Mouse (Mus musculus): ENCODE results near the gene Syngap1. TPM values are rescaled to one million over a fixed set of nuclear protein-coding genes. Genes with fewer than 3 reads are reported as not detected.
A peak's percentile ranks its signal among the peaks of the same experiment; 100 is the strongest.
"Not testable (repeated sequence)": the region's sequence is repeated elsewhere in the genome, so short reads cannot be mapped to it uniquely, and the experiment has no call there.

Gene Syngap1
- polyA plus RNA-seq, 1 experiment from 2014 or later = 4.2 TPM

DNA sequence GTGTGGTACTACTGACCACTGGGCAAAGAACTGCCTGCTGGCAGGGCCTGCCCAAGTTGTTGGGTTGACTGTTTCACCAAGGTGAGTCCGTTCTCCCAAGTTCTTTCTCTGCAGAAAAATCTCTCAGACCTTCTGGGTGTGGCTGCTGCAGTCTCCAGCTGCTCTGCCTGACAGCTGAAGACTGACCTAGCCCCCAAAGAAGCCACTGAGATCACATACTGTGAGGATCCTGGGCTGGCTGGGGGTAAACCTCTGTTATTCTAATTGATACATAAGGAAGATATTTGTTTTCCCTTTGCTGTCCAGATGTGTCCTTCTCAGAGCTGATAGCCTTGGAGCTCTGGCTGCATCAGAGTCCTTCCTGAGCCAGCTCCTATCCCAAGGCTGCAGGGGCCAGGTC is 25.8 kb upstream of the Syngap1 start:
- no peaks in the 10 kb centered on the region for H3K9me3 ChIP-seq (replicated peaks; ENCODE audit: control insufficient read depth, low read length)
- H3K27me3 ChIP-seq (replicated peaks; ENCODE audit: control insufficient read depth, insufficient read depth, low read length) = no peaks in the 10 kb centered on the region
- no peak overlapping the region for H3K4me3 ChIP-seq (ENCODE audit: low read depth, low read length)
- H3K4me1 ChIP-seq (ENCODE audit: control insufficient read depth, insufficient read depth, low read length) = no peaks in the 10 kb centered on the region
- H3K27ac ChIP-seq (ENCODE audit: low read depth, low read length) = no peak overlapping the region
- H3K36me3 ChIP-seq (ENCODE audit: control insufficient read depth, insufficient read depth, low read length) = no peaks in the 10 kb centered on the region
- no peak overlapping the region for H3K9ac ChIP-seq (ENCODE audit: low read length)
- ATAC-seq (no peak), DNase-seq (ENCODE audit: low spot score) (no peak)
- H3K4me2 ChIP-seq (ENCODE audit: low read length) = no peak overlapping the region
- 38% methylated on average over 1 of the region's 1 CpGs for WGBS

DNA sequence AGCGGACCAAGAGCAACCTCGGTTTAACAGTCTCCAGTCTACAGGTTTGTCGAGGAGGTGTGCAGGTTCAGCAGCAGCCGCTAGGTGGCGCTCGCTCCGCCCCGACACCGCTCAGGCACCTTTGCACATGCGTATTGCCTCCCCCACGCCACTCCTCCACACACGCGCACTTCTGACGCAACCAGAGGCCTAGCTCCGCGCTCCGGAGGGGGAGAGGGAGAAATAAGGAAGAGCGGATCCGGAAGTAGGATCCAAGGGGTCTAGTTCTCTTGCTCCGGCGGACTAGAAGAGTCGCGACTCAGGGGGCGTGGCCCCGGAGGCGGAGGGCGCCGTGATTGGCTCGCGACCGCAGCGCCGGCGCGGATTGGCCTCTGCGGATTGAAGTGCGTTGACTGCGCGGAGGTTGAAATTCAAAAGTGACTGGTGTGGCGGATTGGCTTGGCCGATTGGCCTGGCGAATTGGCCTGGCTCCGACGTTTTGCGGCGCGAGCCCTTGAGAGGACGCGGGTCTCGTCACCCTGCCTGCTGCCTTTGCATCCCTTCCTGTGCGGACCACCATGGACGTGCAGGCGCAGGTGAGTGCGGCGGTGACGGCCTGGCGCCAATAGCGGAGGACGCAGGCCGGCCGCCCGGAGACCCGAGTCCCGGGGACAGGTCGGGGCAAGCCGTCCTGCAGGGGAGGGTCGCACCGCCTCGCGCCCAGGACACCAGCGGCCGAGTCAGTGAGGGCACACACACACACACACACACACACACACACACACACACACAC is 24.2 kb upstream of the Syngap1 start, which contains the start of gene Kifc5b:
TSS of gene Kifc5b (plus strand) at position 381 of the 772 bp plus-strand sequence.
- Histone ChIP-seq H3K27ac (ENCODE audit: low read depth, low read length) (no peak within 1 kb of the TSS), H3K27me3 (replicated peaks; ENCODE audit: control insufficient read depth, insufficient read depth, low read length) (no peaks in the 10 kb centered on the region)

DNA sequence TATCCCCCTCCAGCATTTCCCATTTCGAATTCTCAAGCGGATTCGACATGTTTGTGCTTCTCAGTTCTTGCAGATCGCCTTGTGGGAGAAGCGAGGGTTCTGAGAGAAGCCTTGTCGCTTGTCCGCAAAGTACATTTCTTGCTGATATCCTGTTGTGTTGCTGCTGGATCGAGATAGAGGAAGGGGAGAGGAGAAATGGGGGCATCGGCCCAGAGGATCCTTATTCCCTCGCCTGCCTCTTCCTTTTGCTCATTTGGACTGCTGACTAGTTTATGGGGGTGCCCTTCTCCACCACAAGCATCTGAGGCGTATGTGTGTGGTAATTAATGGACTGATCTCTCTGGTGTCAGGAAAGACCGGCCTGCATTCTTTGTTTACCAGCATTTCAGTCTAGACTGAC is 23.5 kb upstream of the Syngap1 start:
- H3K27ac ChIP-seq (ENCODE audit: low read depth, low read length); ATAC-seq; DNase-seq (ENCODE audit: low spot score); H3K36me3 ChIP-seq (ENCODE audit: control insufficient read depth, insufficient read depth, low read length); H3K9me3 ChIP-seq (replicated peaks; ENCODE audit: control insufficient read depth, low read length); H3K4me1 ChIP-seq (ENCODE audit: control insufficient read depth, insufficient read depth, low read length); H3K27me3 ChIP-seq (replicated peaks; ENCODE audit: control insufficient read depth, insufficient read depth, low read length): not testable (repeated sequence)
- 0% methylated on average over 12 of the region's 12 CpGs for WGBS
- Histone ChIP-seq H3K4me2 (ENCODE audit: low read length) (peak overlapping the region; percentile 63), H3K4me3 (ENCODE audit: low read depth, low read length) (peak overlapping the region; percentile 60), H3K9ac (ENCODE audit: low read length) (peak overlapping the region; percentile 64)

More for the DNA sequence above, 24.2 kb upstream of the Syngap1 start, which contains the start of gene Kifc5b:
- DNase-seq (ENCODE audit: low spot score) (peak; percentile 100), ATAC-seq (peak; percentile 100)
- H3K4me2 ChIP-seq (ENCODE audit: low read length) = peak within 1 kb of the TSS; percentile 63
- H3K36me3 ChIP-seq (ENCODE audit: control insufficient read depth, insufficient read depth, low read length) = peaks cover 5% of the 10 kb centered on the region; the same call in 1 of the 2 replicates
- no peaks in the 10 kb centered on the region for H3K4me1 ChIP-seq (ENCODE audit: control insufficient read depth, insufficient read depth, low read length)
- H3K9me3 ChIP-seq (replicated peaks; ENCODE audit: control insufficient read depth, low read length) = no peaks in the 10 kb centered on the region
- peak within 1 kb of the TSS; percentile 60 for H3K4me3 ChIP-seq (ENCODE audit: low read depth, low read length)
- WGBS = under 1% methylated on average over 70 of the region's 72 CpGs
- peak within 1 kb of the TSS; percentile 64 for H3K9ac ChIP-seq (ENCODE audit: low read length)

DNA sequence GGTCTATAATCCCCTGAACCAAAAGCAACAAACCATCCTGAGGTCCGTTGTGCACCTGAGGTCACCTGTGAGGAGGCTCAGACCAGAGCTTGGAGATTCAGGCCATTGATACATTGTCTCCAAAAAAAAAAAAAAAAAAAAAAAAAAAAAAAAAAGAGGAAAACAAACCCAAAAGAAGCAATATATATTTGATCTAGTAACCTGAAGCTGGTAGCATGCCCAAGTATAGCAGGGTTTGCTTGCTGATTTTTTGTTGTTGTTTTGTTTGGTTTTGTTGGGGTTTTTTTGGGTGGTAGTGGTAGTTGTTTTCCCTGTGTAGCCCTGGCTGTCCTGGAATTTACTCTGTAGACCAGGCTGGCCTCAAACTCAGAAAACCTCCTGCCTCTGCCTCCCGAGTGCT is 22.7 kb upstream of the Syngap1 start:
- no peaks in the 10 kb centered on the region for H3K4me1 ChIP-seq (ENCODE audit: control insufficient read depth, insufficient read depth, low read length)

DNA sequence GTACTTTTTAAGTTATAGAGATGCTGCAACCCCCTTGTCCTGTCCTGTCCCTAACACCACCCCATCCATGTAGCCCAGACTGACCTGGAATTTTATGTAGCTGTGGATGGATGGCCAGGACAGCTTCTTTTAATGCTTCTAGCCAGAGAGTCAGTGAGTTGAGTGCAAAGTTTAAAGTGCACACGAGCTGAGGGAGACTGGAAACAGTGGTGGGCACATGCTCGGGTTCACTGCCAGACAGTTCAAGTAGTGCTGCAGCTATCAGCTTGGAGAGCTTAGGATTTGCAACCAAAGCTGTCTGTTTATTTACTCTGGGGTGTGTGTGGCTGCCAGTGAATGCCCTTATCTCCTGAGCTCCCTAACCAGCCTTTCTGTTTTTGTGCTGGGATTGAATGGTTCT is 21.5 kb upstream of the Syngap1 start:
- H3K27me3 ChIP-seq (replicated peaks; ENCODE audit: control insufficient read depth, insufficient read depth, low read length); H3K9me3 ChIP-seq (replicated peaks; ENCODE audit: control insufficient read depth, low read length); H3K4me2 ChIP-seq (ENCODE audit: low read length); H3K36me3 ChIP-seq (ENCODE audit: control insufficient read depth, insufficient read depth, low read length); H3K9ac ChIP-seq (ENCODE audit: low read length); ATAC-seq; DNase-seq (ENCODE audit: low spot score); H3K4me1 ChIP-seq (ENCODE audit: control insufficient read depth, insufficient read depth, low read length); H3K27ac ChIP-seq (ENCODE audit: low read depth, low read length); H3K4me3 ChIP-seq (ENCODE audit: low read depth, low read length): not testable (repeated sequence)
- 84% methylated on average over 2 of the region's 2 CpGs for WGBS

More for the DNA sequence above, 22.7 kb upstream of the Syngap1 start:
- peak overlapping the region; percentile 60; the same call in 1 of the 2 replicates for H3K4me3 ChIP-seq (ENCODE audit: low read depth, low read length)
- WGBS = 76% methylated on average over 2 of the region's 2 CpGs
- peak overlapping the region; percentile 63 for H3K4me2 ChIP-seq (ENCODE audit: low read length)
- peak overlapping the region; percentile 32; the same call in 1 of the 2 replicates for H3K9ac ChIP-seq (ENCODE audit: low read length)
- H3K36me3 ChIP-seq (ENCODE audit: control insufficient read depth, insufficient read depth, low read length) = peaks cover 5% of the 10 kb centered on the region; the same call in 1 of the 2 replicates
- ATAC-seq (no peak), DNase-seq (ENCODE audit: low spot score) (no peak)
- no peak overlapping the region for H3K27ac ChIP-seq (ENCODE audit: low read depth, low read length)
- no peaks in the 10 kb centered on the region for H3K9me3 ChIP-seq (replicated peaks; ENCODE audit: control insufficient read depth, low read length)
- no peaks in the 10 kb centered on the region for H3K27me3 ChIP-seq (replicated peaks; ENCODE audit: control insufficient read depth, insufficient read depth, low read length)

DNA sequence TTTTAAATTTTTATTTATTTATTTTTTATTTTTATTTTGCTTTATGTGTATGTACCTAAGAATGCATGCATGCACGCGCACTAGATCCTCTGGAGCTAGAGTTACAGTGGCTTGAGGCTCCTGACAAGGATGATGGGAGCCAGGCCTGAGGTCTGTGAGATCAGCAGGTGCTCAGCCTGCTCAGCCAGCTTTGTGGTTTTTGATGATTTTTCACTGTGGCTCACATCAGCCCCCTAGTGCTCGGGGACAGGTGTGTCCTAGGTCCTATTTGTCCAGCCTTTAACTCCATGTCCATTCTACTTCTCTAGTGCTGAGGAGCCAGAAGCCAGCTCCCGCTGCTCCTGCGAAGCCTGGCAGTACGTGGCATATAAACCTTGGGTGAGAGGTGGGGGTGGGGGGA is 18.7 kb upstream of the Syngap1 start:
- not testable (repeated sequence) for ATAC-seq; H3K9ac ChIP-seq (ENCODE audit: low read length); H3K4me3 ChIP-seq (ENCODE audit: low read depth, low read length); H3K4me1 ChIP-seq (ENCODE audit: control insufficient read depth, insufficient read depth, low read length); DNase-seq (ENCODE audit: low spot score); H3K27me3 ChIP-seq (replicated peaks; ENCODE audit: control insufficient read depth, insufficient read depth, low read length); H3K9me3 ChIP-seq (replicated peaks; ENCODE audit: control insufficient read depth, low read length); H3K4me2 ChIP-seq (ENCODE audit: low read length); H3K27ac ChIP-seq (ENCODE audit: low read depth, low read length)
- WGBS = 95% methylated on average over 5 of the region's 6 CpGs
- H3K36me3 ChIP-seq (ENCODE audit: control insufficient read depth, insufficient read depth, low read length) = peaks cover 22% of the 10 kb centered on the region; the same call in 1 of the 2 replicates

DNA sequence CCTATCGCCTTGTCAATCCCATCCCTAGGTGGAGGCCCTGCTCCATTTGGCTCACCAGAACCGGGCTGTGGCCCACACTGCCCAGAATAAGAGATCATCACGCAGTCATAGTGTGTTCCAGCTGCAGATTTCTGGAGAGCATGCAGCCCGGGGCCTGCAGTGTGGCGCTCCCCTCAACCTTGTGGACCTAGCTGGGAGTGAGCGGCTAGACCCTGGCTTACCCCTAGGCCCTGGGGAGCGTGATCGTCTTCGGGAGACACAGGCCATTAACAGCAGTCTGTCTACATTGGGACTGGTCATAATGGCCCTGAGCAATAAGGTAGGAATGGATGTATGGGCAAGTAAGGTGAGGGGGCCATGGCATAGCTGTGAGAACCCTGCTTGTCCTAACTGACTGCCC is 15.6 kb upstream of the Syngap1 start:
- H3K9me3 ChIP-seq (replicated peaks; ENCODE audit: control insufficient read depth, low read length); H3K4me2 ChIP-seq (ENCODE audit: low read length); H3K27ac ChIP-seq (ENCODE audit: low read depth, low read length); DNase-seq (ENCODE audit: low spot score); H3K9ac ChIP-seq (ENCODE audit: low read length); H3K4me3 ChIP-seq (ENCODE audit: low read depth, low read length); H3K4me1 ChIP-seq (ENCODE audit: control insufficient read depth, insufficient read depth, low read length); H3K27me3 ChIP-seq (replicated peaks; ENCODE audit: control insufficient read depth, insufficient read depth, low read length); ATAC-seq: not testable (repeated sequence)
- 95% methylated on average over 9 of the region's 9 CpGs for WGBS
- peaks cover 33% of the 10 kb centered on the region for H3K36me3 ChIP-seq (ENCODE audit: control insufficient read depth, insufficient read depth, low read length)

DNA sequence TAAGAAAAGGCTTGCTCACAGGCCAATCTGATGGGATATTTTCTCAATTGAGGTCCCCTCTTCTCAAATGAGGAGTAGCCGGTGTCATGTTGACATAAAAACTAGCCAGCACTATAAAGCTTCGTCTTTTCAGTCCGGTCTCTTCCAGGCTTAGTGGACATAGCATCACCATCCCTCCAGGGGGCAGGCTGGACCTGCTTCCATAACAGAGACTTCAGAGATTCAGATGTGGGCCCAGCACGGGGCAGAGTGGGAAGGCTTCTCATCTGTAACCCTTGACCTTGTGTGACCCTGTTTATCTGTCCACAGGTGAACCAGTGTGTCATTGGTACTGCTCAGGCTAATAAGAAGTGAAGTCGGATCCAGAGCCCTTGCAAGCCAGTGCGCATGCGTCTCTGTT is 9.3 kb upstream of the Syngap1 start:
- not testable (repeated sequence) for H3K9ac ChIP-seq (ENCODE audit: low read length); H3K4me3 ChIP-seq (ENCODE audit: low read depth, low read length); H3K4me1 ChIP-seq (ENCODE audit: control insufficient read depth, insufficient read depth, low read length); ATAC-seq; H3K27me3 ChIP-seq (replicated peaks; ENCODE audit: control insufficient read depth, insufficient read depth, low read length); H3K9me3 ChIP-seq (replicated peaks; ENCODE audit: control insufficient read depth, low read length); H3K27ac ChIP-seq (ENCODE audit: low read depth, low read length); H3K4me2 ChIP-seq (ENCODE audit: low read length)
- 68% methylated on average over 7 of the region's 7 CpGs for WGBS
- peak; percentile 44 for DNase-seq (ENCODE audit: low spot score)
- peaks cover 42% of the 10 kb centered on the region for H3K36me3 ChIP-seq (ENCODE audit: control insufficient read depth, insufficient read depth, low read length)

DNA sequence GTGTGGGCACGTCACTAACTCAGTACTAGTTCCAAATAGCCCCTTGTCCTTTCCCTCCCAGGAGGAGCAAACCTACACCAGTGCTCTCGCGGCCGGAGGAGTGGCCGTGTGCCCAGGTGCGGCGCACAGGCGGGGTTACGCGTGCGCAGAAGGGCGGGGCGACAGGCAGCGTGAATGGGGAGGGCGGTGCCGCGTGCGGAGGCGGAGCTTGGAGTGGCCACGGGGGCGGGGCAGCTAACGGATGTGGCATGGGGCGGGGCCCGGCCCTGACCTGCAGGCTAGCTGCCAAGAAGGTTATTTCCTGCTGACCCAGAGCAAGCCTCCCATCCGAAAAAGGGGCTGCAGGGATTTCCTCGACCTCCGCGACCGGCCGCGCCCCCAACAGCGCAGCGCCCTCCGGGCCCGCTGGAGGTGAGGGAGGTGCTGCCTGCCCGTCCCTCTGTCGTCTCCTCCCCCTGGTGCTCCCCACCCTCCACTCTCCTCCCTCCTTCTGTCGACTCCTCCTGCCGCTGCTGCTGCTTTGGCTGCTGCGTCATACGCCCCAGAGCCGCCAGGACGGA is 8.1 kb upstream of the Syngap1 start, which contains the start of gene Phf1:
TSS of gene Phf1 (plus strand) at position 214 of the 560 bp plus-strand sequence.
- Histone ChIP-seq H3K36me3 (ENCODE audit: control insufficient read depth, insufficient read depth, low read length) (peaks cover 43% of the 10 kb centered on the region), H3K27ac (ENCODE audit: low read depth, low read length) (peak within 1 kb of the TSS; percentile 74), H3K4me3 (ENCODE audit: low read depth, low read length) (peak within 1 kb of the TSS; percentile 54), H3K4me2 (ENCODE audit: low read length) (peak within 1 kb of the TSS; percentile 91), H3K9me3 (replicated peaks; ENCODE audit: control insufficient read depth, low read length) (no peaks in the 10 kb centered on the region), H3K4me1 (ENCODE audit: control insufficient read depth, insufficient read depth, low read length) (peaks cover 6% of the 10 kb centered on the region), H3K27me3 (replicated peaks; ENCODE audit: control insufficient read depth, insufficient read depth, low read length) (no peaks in the 10 kb centered on the region), H3K9ac (ENCODE audit: low read length) (peak within 1 kb of the TSS; percentile 77)
- DNase-seq (ENCODE audit: low spot score) (peak; percentile 89), ATAC-seq (peak; percentile 87)
- under 1% methylated on average over 43 of the region's 43 CpGs for WGBS
